Mouse (Mus musculus): ENCODE results near the gene Cyp4f37. TPM values are rescaled to one million over a fixed set of nuclear protein-coding genes. Genes with fewer than 3 reads are reported as not detected.

Gene Cyp4f37
- polyA plus RNA-seq, 1 experiment from 2014 or later = not detected

DNA sequence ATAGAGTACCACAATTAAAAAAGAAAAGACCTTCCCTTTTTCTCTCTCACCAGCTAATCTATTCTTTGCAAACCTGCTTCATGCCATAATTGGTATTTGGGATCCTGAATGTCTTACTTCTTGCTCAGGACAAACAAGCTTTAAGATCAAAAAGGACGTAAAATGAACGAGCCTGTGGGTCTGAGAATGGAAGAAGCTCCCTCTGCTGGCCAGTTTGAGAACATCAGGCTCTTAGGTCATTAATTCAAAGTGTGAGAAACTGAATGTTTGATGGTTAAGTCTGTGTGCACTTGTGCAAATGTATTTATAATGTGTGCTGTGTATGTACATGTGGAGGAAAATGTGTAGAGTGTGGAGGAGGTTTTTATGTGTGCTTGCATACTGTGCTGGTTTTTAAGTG lies 59.3 kb downstream of the Cyp4f37 start:
- Histone ChIP-seq H3K9ac (no peak overlapping the region), H3K9me3 (replicated peaks) (no peaks in the 10 kb centered on the region), H3K27ac (ENCODE audit: poor library complexity, severe bottlenecking) (no peak overlapping the region), H3K36me3 (no peaks in the 10 kb centered on the region), H3K27me3 (replicated peaks) (no peaks in the 10 kb centered on the region), H3K4me2 (no peak overlapping the region), H3K4me3 (no peak overlapping the region), H3K4me1 (replicated peaks) (peaks cover 4% of the 10 kb centered on the region; the same call in 1 of the 2 replicates)
- 42% methylated on average over 2 of the region's 2 CpGs for WGBS
- no peak for ATAC-seq (ENCODE audit: insufficient number of reproducible peaks, low FRiP score)

DNA sequence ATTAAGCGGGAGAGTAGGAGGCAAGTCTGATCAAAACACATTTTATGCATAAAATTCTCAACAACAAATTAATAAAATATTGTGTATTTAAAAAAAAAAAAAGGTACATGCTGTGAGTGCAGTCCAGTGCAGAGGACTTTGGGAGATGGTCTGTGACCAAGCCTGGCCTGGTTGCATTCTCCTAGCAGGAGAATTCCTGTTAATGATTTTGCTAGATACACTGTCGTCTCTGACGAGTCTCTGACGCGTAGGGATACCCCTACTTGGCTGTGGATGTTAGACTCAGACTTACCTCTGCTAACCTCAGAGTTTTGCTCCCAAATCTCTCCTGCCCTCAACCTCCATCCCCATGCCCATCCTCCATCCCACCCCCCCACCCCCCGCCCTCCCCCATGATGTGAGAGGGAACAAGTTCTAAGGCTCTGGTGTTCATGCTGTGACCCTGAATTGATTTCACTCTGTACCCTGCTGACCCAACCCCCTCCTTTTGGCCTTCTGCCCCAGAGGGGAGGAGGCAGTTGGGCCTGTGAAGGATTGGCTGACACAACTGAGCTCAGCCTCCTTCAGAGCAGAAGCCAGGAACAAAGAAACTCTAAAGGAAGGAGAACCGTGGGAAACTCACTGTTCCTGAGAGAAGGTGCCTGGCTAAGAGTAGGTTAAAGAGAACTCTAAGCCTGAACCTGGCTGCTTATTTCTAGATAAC lies 64.1 kb downstream of the Cyp4f37 start, which contains the start of gene Cyp4f15:
TSS of gene Cyp4f15 (plus strand) at position 580 of the 703 bp plus-strand sequence.
- no peaks in the 10 kb centered on the region for H3K9me3 ChIP-seq (replicated peaks)
- peaks cover 4% of the 10 kb centered on the region; the same call in 1 of the 2 replicates for H3K4me1 ChIP-seq (replicated peaks)
- no peak within 1 kb of the TSS for H3K4me2 ChIP-seq
- 27% methylated on average over 7 of the region's 7 CpGs for WGBS
- no peaks in the 10 kb centered on the region for H3K27me3 ChIP-seq (replicated peaks)
- no peaks in the 10 kb centered on the region for H3K36me3 ChIP-seq
- H3K27ac ChIP-seq (ENCODE audit: poor library complexity, severe bottlenecking) = no peak within 1 kb of the TSS
- H3K4me3 ChIP-seq = no peak within 1 kb of the TSS
- ATAC-seq (ENCODE audit: insufficient number of reproducible peaks, low FRiP score) = no peak
- no peak within 1 kb of the TSS for H3K9ac ChIP-seq

Other genes starting within 250 kb of the Cyp4f37 start
- 23.7 and 23.9 TPM in 2 replicates for gene Wiz, start 231.9 kb upstream of the Cyp4f37 start, polyA plus RNA-seq (2016; fragmentation: Nextera tagmentation; extraction: Ambion mirVana)
- gene Rasal3, start 217.7 kb upstream of the Cyp4f37 start, polyA plus RNA-seq (2016; fragmentation: Nextera tagmentation; extraction: Ambion mirVana) = 0.66 and 0.95 TPM in 2 replicates
- gene Pglyrp2, start 197.1 kb upstream of the Cyp4f37 start, polyA plus RNA-seq (2016; fragmentation: Nextera tagmentation; extraction: Ambion mirVana) = not detected in 2 replicates
- gene Cyp4f39, start 168.6 kb upstream of the Cyp4f37 start, polyA plus RNA-seq (2016; fragmentation: Nextera tagmentation; extraction: Ambion mirVana) = 0.26 and 0.42 TPM in 2 replicates
- 6.1 and 7.1 TPM in 2 replicates for gene Cyp4f17, start 115.3 kb upstream of the Cyp4f37 start, polyA plus RNA-seq (2016; fragmentation: Nextera tagmentation; extraction: Ambion mirVana)
- gene Cyp4f16, start 84.8 kb upstream of the Cyp4f37 start, polyA plus RNA-seq (2016; fragmentation: Nextera tagmentation; extraction: Ambion mirVana) = 18.3 and 19.2 TPM in 2 replicates
- not detected in 2 replicates for gene Cyp4f40, start 37.6 kb downstream of the Cyp4f37 start, polyA plus RNA-seq (2016; fragmentation: Nextera tagmentation; extraction: Ambion mirVana)
- gene Cyp4f15, start 64.3 kb downstream of the Cyp4f37 start, polyA plus RNA-seq (2016; fragmentation: Nextera tagmentation; extraction: Ambion mirVana) = 0.23 and 0.38 TPM in 2 replicates
- gene Zfp871, start 167.0 kb downstream of the Cyp4f37 start, polyA plus RNA-seq (2016; fragmentation: Nextera tagmentation; extraction: Ambion mirVana) = 27.6 and 28.5 TPM in 2 replicates
- gene Zfp811, start 188.6 kb downstream of the Cyp4f37 start, polyA plus RNA-seq (2016; fragmentation: Nextera tagmentation; extraction: Ambion mirVana) = 0.96 and 1.7 TPM in 2 replicates
- 8.7 and 8.8 TPM in 2 replicates for gene Zfp799, start 209.0 kb downstream of the Cyp4f37 start, polyA plus RNA-seq (2016; fragmentation: Nextera tagmentation; extraction: Ambion mirVana)

Data from heart, embryonic 12.5 days (tissue).